Mouse (Mus musculus): Measurements from ENCODE around the gene Mrfap1.

GRCm38 (mm10) chr5:36809123-36809522, 12.6 kb upstream of the Mrfap1 start:
- TF ChIP-seq POLR2A (IDR thresholded peaks at IDR 0.05; ENCODE audit: low read depth, low read length): no peak
- no peak for TF ChIP-seq CTCF (IDR thresholded peaks at IDR 0.05; ENCODE audit: extremely low read depth, insufficient read depth, insufficient read length, insufficient replicate concordance)

Measured in spleen, adult 2 months (tissue).